Mouse (Mus musculus) v-Abl transformed pro-B cells (cell line): ENCODE results near the gene Cfap74.

ENCODE experiments used
- in situ Hi-C, 2 experiments: fragments of 400-800 bp; cut with MboI; formaldehyde crosslinking; loops; one replicate each; pipeline ENCODE4 v1.15.1; 2025; ENCODE audit not compliant: unreplicated experiment in 2 of 2

The Cfap74 gene

DNA sequence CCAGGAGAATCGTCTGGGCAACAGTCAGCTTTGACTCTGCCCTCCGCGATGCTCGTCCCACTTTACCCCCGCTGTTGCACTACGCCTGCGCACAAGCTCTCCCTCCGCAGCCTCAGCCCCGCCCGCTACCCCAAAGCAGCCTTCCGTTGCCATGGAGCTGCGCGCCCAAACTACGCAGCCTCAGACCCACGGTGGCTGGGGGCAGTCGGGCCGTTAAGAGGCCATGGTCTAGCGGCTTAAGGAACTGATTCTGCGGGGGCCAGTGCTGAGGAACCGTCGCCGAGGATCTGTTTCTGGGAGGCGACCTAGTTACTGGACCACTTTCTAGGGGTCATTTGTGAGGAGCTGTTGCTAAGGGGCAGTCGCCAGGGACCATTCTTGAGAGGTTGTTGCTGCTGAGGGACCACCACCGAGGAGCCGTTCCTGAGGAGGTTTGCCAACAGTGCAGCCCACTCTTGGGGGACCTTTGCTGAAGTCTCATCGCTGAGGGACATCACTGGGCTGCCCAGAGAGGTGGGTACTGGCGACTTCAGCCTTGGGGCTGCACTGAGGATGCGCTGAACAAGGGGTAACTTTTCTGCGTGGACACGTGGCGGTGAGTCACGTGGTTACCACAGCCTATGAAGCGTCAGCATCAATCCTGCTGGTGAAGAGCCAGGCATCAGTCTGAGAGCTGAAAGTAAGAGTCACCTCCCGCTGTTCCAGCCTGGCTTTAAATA, at the start of gene Cfap74:
Gene Cfap74 (plus strand): TSS at position 133 of the 719 bp plus-strand sequence.
- in situ Hi-C loops, result no loop called here

DNA sequence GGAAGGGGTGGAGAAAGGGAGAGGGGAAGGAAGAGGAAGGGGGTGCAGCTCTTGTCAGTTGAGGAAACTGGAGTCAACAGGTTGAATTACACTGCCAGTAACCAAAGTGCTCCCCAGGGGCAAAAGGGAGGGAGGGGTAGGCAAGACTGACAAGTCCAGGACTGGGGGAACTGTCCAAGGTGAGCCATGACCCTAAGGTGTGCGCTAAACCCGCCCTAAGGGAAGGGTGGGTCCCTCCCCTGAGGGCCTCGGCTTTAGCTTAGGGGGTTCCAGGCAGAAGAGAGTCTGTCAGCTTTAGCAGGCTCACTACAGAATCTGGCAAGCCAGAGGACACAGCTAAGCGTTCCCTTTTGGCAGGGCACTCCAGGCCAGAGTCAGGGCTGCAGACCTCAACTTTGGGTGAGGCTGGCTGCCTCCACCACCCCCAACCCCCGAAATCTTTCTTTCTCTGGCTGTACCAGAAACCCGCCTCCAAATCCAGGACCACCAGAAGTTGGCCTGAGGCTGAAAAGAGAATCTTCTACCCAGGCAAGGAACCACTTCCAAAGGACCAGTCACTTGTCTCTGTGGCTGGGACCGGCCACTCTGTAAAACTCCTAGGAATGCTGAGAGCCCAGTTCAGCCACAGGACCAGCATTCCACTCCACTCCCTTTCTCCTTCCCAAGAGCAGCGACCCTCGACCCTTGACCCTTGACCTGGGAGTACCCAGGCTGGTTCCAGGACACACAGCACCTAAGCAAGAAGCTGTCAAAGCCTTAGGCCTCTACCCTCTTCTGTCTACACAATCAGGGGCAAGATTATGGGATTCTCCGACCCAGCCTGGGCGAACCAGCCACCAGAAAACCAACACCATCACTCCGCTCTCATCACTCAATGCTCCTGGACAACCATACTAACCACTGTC, 49.2 kb upstream of the Cfap74 start:
- in situ Hi-C loops, result no loop called here

DNA sequence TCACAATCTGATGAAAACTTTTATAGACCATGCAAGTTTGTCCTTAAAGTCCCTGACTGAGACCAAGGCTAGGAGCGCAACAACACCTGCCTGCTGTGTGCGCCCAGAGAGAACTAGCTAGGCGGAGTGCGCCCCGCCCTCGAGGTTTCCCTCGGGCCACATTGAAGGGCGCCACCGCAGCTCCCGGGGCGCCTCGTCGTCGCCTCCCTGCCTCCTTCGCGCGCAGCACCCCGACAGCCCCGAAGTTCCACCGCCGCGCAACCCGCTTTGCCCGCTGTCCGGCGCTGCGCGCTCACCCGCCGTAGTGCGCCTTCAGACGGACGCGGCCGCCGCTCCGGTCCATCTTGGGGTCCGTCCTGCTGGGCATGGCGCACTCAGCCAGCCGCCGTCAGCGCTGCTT, 48.1 kb upstream of the Cfap74 start:
- in situ Hi-C loops, result no loop called here

DNA sequence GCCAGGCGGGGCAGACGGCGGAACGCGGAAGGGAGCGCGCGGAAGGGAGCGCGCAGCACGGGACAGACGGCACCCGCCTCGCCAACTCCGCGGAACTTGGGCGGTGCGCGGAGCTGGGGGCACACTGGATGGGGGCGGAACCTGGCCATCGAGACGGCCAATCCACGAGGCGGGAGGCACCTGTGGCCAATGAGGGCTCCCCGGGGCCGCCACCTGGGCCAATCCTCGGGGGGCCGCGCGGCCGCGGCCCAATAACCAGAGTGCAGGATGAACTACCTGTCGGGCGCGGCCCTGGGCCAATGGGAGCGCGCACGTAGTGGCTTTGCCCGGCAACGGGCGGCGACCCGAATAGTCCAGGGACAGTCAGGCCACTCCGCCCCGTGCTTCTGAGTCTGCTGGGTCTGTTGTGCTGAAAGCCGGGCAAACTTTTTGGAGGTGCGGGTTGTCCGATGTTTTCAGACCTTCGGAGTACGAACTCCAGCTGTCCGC, 47.6 kb upstream of the Cfap74 start, which contains the start of gene Prkcz:
Gene Prkcz (minus strand): TSS at position 59 of the 489 bp plus-strand sequence.
- in situ Hi-C loops, result no loop called here

DNA sequence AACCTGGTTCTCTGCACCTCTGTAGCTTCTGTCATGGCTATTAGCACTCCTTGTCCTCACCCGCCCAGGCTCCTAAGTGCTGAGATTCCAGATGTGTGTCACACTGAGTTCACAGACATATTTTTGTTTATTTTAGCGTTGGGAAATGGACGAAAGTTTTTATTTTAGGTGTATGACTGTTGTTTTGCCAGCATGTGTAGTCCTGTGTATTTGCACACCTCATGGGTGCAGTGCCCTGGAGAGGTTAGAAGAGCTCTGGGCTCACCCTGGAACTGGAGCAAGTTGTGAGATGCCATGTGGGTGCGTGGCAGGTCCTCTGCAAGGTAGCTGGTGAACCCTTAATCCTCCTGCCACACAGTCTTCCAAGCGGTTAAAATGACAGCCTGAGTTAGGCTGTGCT, 46.5 kb upstream of the Cfap74 start:
- in situ Hi-C loops, result no loop called here

DNA sequence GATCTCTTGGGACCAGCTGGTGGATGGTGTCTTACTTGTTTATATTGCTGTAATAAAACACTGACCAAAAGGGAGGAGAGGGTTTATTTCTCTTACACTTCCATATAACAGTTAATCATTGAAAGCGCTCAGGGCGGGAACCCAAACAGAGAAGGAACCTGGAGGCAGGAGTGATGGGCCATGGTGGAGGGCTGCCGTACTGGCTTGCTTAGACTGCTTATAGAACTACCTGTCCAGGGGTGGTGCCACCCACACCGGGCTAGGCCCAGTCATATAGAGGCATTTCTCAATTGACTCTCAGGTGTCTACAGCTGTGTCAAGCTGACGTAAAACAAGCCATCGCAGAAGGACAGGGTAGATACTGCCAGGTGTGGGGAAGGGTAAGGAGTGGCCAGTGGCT, 42.2 kb upstream of the Cfap74 start:
- in situ Hi-C loops, result no loop called here

DNA sequence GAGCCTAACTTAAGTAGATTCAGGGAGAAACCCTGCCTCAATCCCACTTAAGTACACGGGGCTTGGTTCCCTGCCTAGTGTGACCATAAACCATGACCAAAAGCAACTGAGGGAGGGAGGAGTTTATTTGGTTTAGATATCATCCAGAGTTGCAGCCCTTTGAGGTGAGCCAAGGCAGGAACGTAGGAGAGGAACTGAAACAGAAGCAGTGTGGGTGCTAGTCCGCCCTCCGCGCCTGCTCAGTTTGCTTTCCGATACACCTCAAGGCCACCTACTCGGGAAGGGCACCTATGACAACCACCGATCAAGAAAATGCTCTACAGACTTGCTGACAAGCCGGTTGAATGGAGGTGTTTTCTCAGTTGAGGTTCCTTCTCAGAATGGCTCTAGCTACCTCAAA, 41.3 kb upstream of the Cfap74 start:
- in situ Hi-C loops, result no loop called here

DNA sequence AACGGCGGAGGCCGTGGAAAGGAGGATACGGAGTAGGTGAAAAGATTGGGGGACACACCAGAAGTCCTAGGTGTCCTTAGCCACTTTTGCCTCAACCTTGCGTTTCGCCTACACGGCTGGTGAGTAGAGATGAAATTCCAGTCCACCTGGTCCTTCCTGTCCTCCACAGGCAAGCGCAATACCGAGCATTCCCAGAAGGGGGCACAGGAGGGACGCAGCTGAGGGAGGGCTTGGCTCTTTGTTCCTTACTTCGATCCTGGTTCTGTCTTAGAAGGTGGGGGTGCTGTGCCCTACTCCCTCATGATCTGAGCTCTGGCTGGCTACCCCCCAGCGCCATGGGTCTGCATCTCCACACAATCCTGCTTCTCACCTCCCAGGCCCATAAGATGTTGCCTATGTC, 40.3 kb upstream of the Cfap74 start:
- in situ Hi-C loops, result no loop called here

DNA sequence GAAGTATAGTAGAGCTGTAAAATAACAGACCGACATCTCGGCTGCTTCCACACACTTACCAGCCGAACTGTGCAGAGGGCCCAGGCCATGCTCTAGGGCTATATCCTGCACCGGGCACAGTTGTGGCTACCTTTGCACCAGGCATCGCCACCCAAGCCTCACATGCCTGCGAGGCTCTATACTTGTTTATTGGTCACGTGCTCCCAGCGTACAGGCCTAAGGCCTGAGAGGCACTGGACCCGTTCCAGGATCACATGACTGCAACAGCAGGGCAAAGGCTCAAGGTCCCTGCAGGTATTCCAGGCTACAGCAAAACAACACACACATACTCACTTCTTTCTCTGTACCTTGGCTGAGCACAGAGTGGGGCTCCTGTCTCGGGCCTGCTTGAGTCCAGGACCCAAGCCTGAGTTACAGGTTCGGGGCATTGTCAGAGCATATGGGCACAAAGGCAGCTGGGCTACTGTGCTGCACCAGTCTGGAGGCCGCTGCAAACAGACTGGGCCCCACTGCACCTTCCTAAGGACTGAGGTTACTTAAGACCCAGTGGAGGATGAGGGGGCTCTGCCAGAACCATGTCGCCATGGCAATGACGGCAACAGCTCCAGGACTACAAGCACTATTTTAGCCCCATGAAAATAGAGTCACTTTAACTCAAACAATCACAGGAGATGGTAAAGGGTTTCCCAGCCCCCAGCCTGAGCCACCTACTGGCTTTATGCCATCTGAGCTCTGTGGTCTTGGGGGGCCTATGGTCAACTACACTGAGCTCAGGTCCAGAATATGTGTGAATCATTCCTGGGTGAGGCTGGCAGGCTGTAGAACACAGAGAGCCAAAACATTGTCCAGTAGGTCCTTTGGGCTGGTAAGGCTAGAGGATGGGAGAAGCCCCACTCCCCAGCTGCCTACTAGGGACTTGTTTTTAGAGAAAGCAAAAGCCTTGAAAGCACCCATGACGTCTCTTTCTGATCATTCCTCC, 38.0 kb upstream of the Cfap74 start:
- in situ Hi-C loops, result no loop called here

DNA sequence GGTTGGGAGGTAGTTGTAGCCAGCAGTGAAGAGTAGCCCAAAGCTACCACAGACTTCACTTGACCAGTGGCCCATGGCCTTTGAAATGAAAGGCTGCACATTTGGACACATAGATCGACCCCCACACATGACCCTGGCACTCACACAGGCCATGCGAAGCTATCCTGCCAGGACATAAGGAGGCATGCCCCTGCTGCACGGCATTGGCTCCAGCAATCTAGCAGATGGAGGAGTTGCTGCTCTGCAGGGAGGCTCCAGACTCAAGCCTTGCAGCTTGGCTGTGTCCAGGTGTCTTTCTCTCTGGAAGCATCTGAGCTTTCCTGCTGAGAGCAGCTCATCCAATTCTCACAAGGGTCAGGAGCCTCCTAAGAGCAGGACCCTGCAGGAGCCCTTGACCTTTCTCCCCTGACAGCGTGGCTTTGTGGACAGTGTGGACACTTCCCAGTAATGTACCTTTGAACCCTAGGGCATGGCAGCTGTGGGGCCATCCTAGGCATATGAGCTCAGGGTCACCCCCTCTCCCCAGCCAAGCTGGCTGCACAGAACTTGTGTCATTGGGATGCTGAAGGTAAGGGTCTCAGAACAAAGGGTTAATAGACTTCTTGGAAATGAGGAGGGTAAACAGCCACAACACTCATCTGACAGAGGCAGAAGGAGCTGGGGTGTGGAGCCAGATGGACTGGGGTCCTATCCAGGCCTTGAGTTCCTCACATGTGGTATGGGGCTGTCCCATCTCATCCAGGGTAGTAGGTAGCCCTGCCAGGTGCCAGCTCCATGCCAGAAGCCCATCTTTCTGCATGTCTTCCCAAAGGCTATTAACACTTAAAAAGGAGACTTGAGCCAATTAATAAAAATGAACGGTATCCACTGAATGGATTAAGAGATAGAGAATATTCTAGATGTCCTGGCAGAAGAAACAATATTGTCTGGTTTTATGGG, 36.9 kb upstream of the Cfap74 start:
- in situ Hi-C loops, result no loop called here

DNA sequence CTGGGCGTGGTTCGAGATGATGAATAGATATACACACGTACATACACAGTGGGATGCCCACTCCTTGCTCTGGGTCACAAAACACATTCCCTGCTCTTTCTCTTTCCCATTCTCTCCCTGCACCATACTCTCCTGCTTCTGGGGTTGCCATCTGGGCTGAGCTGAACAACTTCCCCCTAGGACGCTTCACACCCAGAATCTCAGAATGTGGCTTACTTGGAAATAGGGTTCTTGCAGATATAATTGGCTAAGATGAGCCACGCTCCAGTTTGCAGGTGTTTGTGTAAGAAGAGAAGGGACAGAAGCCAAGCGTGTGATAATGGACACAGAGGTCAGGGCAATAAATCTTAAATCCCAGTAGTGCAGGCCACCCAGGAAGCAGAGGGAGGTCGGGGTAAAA, 27.0 kb upstream of the Cfap74 start:
- in situ Hi-C loops, result no loop called here

DNA sequence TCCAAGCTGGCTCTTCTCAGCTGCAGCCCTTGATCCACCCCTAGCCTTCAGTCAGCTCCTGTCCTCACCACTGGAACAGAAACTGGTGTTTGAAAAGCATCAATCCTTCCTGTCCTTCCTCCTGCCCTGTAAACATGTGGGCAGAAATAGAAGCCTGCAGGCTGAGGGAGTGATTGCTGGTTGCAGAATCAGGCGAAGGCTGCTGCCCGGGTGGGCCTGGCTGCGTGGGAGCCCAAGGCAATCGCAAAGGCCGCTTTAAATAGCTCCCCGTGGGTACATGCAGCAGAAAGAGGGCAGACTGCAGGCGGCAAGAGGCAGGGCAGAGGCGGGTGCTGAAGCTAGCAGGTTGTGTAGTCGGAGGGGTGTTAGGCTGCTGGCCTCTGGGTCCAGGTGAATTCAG, 26.2 kb upstream of the Cfap74 start:
- in situ Hi-C loops, result no loop called here

DNA sequence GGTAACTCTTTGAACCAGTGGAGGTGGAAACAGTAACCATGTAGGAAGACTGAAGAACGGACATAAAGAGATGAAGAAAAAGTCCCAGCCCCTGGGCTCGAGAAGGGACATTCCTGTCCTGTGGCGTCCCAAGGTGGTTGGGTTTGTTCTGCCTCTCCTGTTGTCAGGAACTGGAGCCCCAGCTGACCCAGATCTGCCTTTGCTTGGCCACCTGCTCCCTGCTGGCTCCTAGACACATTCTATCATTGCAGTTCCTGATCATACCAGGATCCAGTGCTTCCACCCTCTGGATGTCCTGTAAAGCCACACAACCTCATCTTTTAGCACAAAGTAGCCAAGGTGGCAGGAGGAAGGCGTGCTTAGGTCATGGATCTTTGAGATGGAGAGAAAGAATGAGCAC, 25.7 kb upstream of the Cfap74 start:
- in situ Hi-C loops, result no loop called here

DNA sequence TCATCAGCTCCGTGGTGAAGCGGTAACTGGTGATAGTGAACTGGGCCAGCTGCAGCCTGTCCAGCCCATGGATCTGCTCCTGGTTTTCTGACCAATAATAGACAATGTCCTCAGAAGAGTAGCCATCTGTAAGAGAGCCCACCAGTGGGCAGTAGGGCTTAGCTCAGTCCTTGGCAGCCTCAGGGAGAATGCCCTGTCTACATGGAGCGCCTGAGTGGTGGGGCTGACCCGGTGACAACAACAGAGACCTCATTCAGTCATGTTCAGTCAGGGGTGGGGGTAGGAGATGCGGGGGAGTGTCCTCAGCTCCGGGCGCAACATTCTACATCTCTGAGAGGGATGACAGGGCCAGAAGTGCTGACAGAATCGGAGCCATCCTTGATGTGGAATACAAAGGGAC, 21.8 kb upstream of the Cfap74 start:
- in situ Hi-C loops, result no loop called here

DNA sequence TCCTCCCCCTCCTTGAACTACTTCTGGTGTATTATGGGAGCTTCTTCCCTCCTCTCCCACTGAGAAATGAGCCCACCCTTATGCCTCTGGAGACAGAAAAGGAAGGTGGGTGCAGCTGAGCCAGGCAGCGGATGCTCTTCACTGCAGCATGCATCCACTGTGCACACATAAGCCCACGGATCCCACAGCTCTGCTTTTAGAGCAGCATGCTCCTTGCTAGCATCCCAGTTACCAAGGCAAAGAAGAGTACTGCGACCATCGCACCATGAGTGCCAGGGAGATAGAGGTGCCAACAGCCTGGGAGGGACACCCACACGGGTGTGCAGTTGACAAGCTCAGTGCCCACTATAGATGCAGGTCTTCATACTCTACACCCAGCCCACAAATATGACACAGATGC, 13.5 kb upstream of the Cfap74 start:
- in situ Hi-C loops, result no loop called here

DNA sequence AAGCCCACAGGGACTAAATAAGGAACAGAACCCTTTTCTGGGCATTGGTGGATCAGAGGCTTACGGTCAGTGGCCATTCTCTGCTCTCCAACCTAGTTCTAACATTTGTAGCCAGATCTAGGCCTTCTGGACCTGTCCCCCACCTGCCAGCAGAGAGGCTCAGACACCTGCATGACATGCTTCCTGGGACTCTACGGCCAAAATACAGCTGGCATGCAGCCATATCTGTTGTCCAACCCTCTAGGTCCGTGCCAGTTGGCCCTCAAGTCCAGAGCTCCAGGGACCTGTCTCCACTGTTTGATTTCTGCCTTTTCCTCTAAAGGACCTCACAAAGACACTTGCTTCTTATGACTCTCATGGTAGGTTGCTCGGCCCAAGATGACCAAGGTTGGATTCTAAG, 12.2 kb upstream of the Cfap74 start:
- in situ Hi-C loops, result no loop called here

DNA sequence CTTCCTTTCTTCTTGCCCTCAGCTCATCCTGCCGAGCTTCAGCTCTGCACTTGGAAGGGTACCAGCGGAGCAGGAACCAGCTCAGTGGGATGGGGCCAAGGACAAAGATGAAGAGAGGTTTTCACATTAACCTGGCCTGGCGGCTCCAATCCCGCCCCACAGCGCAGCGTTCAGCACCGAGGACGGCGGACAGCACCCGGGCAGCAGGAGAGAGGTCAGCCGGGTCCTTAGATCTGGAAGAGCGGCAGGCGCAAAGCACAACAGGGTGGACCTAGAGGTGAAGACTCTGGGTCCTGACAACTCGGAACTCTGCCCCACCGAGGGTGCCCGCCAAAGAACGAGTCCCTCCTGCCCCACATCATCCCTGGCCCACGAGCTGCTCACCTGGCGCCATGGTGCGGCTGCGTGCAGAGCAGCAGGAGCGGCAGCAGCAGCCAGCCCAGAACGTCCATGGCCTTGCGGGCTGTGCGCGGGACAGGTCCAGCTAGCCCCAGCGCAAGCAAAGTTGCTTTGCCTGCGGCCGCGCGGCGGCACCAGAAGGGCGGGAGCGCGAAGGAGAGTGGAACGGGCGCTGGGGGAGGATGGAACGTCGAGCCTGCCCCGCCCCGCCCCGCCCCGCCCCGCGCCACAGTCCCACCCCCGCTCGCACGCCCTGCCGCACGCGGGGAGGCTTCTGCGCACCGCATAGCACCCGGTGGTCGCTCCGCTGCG, 11.3 kb upstream of the Cfap74 start, which contains the start of gene Gabrd:
Gene Gabrd (minus strand): TSS at position 602 of the 711 bp plus-strand sequence.
- in situ Hi-C loops, result no loop called here

DNA sequence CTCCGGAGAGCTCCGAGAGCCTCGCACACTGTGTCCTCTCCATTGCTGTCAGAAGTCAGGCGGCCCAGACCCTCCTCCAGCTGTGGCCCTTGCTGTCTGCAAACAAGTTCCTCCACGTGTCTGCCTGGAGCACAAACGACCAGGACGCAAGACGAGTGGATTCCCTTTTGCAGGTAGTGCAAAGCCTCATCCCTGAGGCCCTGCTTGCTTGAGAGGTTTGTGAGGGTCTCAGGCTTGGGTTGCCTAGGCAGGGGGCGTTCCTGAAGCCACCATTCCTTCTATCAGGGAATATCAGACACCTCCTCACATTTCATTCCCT, 10.8 kb upstream of the Cfap74 start:
- in situ Hi-C loops, result no loop called here

DNA sequence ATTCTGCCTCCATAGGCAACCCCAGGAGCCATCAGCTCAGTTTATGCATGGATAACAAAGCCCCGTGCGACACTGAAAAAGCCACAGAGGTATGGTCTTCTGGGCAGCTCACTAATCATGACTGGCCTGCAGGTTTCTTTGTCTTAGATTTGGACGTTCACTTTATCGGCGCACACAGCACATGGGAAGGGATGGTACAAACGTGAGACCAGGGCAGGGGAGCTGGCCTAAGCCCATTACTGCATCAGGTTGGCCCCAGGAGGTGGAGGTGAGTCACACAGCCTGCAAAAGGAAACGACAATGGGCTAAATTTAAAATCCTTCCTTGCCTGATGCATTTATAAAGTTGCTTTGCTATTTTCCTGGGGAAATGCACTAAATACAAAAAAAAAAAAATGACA, 7.9 kb upstream of the Cfap74 start:
- in situ Hi-C loops, result no loop called here
